Mouse (Mus musculus) kidney, adult 9 months (tissue): ENCODE measurements around the gene Tsc22d1.
A peak's percentile ranks its signal among the peaks of the same experiment; 100 is the strongest.

Experiments
- DNase-seq: peaks from one replicate; pipeline ENCODE4 v3.0.0; 2022

Gene Tsc22d1

DNA sequence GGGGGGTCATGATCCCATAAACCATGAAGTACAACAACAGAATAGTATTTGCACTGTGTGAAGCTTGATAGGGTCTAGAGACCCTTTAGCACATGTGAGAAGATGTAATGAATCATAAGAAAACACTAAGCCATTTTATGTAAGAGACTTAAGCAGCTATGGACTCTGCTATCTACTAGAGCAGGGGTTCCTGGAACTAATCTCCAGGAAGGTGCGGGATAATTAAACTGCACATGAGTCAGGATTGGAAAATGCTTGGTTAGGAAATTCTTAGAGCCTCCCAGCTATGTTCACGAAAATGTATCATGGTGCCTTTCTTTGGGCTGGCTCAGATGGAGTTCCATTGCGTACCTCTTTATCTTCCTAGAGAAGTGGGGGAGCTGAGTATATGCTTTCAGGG, 106.5 kb downstream of the Tsc22d1 start:
- no peak for DNase-seq

DNA sequence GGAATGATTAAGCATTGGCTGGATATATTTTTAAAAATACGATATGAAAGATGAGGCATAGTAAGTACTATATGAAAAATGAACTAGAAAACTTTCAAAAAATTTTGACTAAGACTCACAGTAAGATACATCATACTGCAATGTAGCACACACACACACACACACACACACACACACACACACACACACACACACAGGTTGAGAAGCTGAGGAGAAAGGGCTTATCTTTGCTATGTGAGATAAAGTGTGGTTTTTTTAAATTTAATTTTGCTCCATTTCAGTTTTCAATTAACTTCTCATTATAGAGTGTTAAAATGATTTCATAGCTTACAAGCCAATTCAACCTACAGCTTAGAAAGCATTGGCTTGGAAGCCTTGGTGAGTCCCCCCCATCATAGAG, 108.6 kb downstream of the Tsc22d1 start:
- DNase-seq, result no peak

DNA sequence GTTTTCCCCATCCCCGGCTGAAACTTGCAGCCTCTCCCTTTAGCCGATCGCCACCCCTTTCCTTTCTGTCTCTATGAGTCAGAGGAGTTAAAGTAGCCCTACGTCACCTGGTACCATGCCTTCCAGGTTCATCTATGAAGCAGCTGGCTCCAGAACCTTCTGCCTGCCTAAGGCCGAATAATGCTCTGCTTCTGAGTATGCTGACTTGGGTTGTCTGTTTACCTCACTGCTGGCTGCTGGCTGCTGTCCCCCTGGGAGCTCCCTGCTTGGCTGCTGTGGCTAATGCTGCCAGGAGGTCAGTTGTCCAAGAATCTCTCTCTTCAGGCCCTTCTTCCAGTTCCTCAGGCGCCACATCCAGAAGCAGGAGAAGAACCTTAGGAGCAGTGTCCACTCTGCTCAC, 111.7 kb downstream of the Tsc22d1 start:
- no peak for DNase-seq

GRCm38 (mm10) chr14:76527030-76527719, 112.4 kb downstream of the Tsc22d1 start:
- no peak for DNase-seq

GRCm38 (mm10) chr14:76527758-76528313, 113.1 kb downstream of the Tsc22d1 start:
- DNase-seq, result no peak

DNA sequence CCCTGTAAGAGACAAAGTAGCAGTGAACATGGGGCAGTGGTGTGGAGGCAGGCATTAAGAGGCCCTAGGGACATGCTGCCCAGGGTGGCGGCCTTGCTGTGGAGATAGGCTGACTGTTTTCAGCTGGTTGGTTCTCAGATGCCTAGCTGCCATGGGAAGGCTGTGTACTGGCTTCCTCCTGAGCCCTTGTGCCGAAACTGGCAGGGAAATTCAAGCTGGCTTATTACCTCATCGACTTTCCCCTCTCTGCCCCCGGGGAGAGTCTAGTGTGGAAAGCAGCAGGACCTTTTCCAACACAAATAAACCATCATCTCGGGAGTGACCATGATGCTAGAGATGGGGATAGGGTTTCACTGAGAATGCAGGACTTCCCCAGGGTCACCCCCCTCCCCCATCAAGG, 113.9 kb downstream of the Tsc22d1 start:
- DNase-seq, result no peak

DNA sequence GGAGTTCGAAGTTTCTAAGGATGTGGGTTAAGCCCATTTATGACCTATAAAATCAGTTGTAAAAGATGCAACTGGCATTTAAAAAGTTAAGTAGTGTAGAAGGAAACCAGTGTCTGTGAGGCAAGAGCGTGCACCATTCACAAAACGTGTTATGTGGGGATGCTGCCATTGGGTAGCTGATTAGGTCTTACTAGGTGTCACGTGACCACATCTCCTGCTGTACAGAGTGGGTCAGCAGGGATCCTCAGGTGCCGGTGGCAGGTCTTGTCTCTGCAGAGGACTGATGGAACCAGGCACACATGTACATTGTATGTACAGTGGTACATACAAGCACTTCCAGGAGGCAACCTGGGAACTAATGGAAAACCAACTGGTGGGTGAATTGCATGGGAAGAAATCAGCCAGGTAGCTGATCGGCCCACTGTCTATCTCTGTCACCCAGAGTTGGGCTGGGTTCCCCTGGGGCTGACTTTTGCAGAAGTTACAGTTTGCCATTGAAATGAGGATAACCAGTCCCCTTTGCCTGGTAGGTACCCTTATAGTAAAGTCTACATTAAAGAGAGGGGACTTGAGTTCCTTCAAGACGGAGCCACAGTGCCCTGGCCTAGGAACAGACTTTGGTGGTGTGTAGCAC, 116.4 kb downstream of the Tsc22d1 start:
- DNase-seq, result no peak

- peak; percentile 74 for DNase-seq
Observed at GRCm38 (mm10) chr14:76532257-76533169, 117.8 kb downstream of the Tsc22d1 start.

GRCm38 (mm10) chr14:76533170-76533815, 118.5 kb downstream of the Tsc22d1 start:
- DNase-seq, result peak; percentile 92

- DNase-seq, result no peak
Observed at GRCm38 (mm10) chr14:76535096-76535495, 120.3 kb downstream of the Tsc22d1 start.

GRCm38 (mm10) chr14:76536921-76537320, 122.2 kb downstream of the Tsc22d1 start:
- DNase-seq, result peak; percentile 95

- peak; percentile 58 for DNase-seq
Observed at GRCm38 (mm10) chr14:76540005-76540670, 125.4 kb downstream of the Tsc22d1 start.

GRCm38 (mm10) chr14:76541341-76541740, 126.6 kb downstream of the Tsc22d1 start:
- DNase-seq, result no peak

DNA sequence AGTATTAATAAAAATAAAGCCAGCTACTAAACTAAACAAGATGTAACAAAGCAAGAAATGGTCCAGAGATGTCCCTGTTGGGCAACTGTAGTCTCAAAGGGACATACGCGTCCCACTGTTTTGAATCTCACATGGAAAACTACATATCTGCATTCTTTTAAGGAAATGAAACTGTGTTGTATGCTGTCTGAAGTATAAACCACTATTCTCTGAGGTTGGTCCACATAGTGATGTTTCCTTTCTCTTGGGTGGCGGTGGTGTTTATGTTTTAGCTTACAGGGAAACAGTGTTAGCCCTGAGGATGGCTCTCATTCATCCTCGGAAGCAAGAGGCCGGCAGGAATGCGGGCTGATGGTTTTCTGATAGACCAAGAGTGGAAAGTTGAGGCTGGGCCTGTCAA, 129.4 kb downstream of the Tsc22d1 start:
- DNase-seq, result no peak

- no peak for DNase-seq
Observed at GRCm38 (mm10) chr14:76555263-76556030, 140.7 kb downstream of the Tsc22d1 start.

DNA sequence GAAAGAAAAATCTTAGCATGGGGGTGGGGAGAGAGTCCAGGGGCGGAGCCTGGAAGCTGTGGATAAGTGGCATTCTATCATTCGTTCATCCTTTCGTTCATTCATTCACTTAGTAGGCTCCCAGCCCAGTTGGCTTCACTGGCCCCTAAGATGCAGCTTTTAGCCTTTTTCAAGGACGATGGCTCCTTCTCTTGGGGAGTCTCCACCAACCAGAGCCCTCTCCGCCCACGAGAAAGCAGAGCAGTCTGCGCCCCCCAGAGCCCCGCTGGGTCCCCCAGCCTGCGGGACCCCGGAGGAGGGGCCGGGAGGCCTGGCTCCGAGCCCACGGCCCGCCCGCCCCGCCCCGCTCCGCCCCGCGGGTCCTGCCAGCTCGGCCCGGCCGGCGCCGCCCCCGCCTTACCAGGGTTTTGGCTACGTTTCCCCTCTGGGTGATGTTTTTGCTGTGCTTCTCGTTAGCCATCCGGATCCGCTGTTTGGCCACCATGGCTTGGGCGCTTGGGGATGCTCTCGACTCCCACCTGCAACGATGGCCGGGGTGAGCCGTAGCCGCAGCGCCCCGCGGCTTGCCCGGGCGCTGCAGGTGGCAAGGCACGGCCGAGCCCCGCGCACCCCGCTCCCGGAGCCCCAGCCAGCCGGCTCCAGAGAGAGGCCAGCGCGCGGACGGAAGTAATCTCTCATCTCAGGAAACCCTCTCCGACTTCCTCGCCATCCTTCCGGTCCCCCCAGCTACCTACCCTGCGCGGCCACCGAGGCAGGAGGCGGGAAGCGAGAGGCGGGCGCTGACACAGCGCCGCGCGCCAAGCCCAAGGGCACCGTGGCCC, 141.5 kb downstream of the Tsc22d1 start:
- DNase-seq, result peak; percentile 66

GRCm38 (mm10) chr14:76556852-76557208, 142.1 kb downstream of the Tsc22d1 start, which contains the start of gene Serp2:
TSS of gene Serp2 (minus strand) at chr14:76556889.
- DNase-seq, result no peak
